Mouse (Mus musculus) liver, embryonic 14.5 days (tissue): ENCODE results near the gene Pithd1. TPM values are rescaled to one million over a fixed set of nuclear protein-coding genes. Genes with fewer than 3 reads are reported as not detected.
A peak's percentile ranks its signal among the peaks of the same experiment; 100 is the strongest.
"Not testable (repeated sequence)": the region's sequence is repeated elsewhere in the genome, so short reads cannot be mapped to it uniquely, and the experiment has no call there.

Source experiments
- ATAC-seq: fragments of 200-750 bp; cut with Nextera tagmentation; 2 replicates; pipeline ENCODE4 v1.8.0; 2017; ENCODE audit warnings: moderate number of reproducible peaks, mild to moderate bottlenecking, moderate library complexity; ENCODE audit not compliant: insufficient read depth
- DNase-seq, 3 experiments: peaks; one replicate each; pipeline ENCODE4 v3.0.0-alpha.2; 2012 to 2013; ENCODE audit warnings: low read depth in 3 of 3, low spot score in 3 of 3
- H3K27ac ChIP-seq: fragments of 300-500 bp; sonication (generic); 2 replicates; pipeline ENCODE4 v1.5.1; 2014; ENCODE audit warnings: moderate library complexity, mild to moderate bottlenecking, control low read depth, inconsistent platforms
- H3K27me3 ChIP-seq: fragments of 300-500 bp; sonication (generic); 2 replicates; pipeline ENCODE4 v1.6.1; 2014; ENCODE audit warnings: mild to moderate bottlenecking, low read length, moderate library complexity; ENCODE audit not compliant: control insufficient read depth, insufficient read depth
- H3K36me3 ChIP-seq: fragments of 300-500 bp; sonication (generic); replicated peaks from 2 replicates; pipeline ENCODE4 v1.6.1; 2014; ENCODE audit warnings: low read depth; ENCODE audit not compliant: control insufficient read depth, insufficient read depth
- H3K4me1 ChIP-seq, 2 experiments: fragments of 200-500 bp in 1 of 2; fragments of 300-500 bp in 1 of 2; sonication (generic) in 1 of 2; replicated peaks; 2 replicates each; pipeline ENCODE4 v1.6.1; 2012 to 2014; ENCODE audit warnings: antibody characterized with exemption in 1 of 2, inconsistent platforms in 1 of 2, low read length in 1 of 2; ENCODE audit not compliant: control insufficient read depth in 2 of 2, insufficient read depth in 2 of 2
- H3K4me2 ChIP-seq: fragments of 300-500 bp; sonication (generic); 2 replicates; pipeline ENCODE4 v1.6.1; 2014; ENCODE audit warnings: low read depth, mild to moderate bottlenecking, control low read depth, moderate library complexity
- H3K4me3 ChIP-seq, 2 experiments: fragments of 200-500 bp in 1 of 2; fragments of 300-500 bp in 1 of 2; sonication (generic) in 1 of 2; 2 replicates each; pipeline ENCODE4 v1.5.1; 2012 to 2014; ENCODE audit warnings: low read depth in 2 of 2, low read length in 2 of 2, mild to moderate bottlenecking in 2 of 2, control low read depth in 1 of 2, inconsistent platforms in 1 of 2, moderate library complexity in 1 of 2; ENCODE audit not compliant: insufficient read depth in 1 of 2
- H3K9ac ChIP-seq: fragments of 300-500 bp; sonication (generic); replicated peaks from 2 replicates; pipeline ENCODE4 v1.6.1; 2014; ENCODE audit warnings: mild to moderate bottlenecking, control low read depth, moderate library complexity
- H3K9me3 ChIP-seq: fragments of 300-500 bp; sonication (generic); 2 replicates; pipeline ENCODE4 v1.6.1; 2016; ENCODE audit warnings: low read length, mixed read lengths; ENCODE audit not compliant: control insufficient read depth
- CTCF ChIP-seq: IDR thresholded peaks from 2 replicates; pipeline ENCODE4 v1.5.1; 2016; ENCODE audit warnings: antibody characterized with exemption, low read depth, control low read depth
- EP300 ChIP-seq: IDR thresholded peaks from 2 replicates; pipeline ENCODE4 v1.6.1; 2016; ENCODE audit warnings: antibody characterized with exemption, low read depth
- WGBS: fragments of 180-500 bp; shearing (Covaris S2); extraction: QIAGEN DNeasy Blood & Tissue Kit; methylation state at CpG from one replicate; pipeline ENCODE4 v1.1.7; 2014; ENCODE audit not compliant: insufficient replicate concordance; 5-methylcytosine and 5-hydroxymethylcytosine counted together
- polyA plus RNA-seq, 2 experiments: library from polyadenylated mRNA; depleted of rRNA in 1 of 2; stranded (reverse) in 1 of 2; unstranded in 1 of 2; fragments of >200 nt; fragmentation: Nextera tagmentation in 1 of 2; extraction: Ambion mirVana in 1 of 2; gene quantifications; 2 replicates each; pipeline versions ENCODE4 v1.2.1 to v1.2.3; 2012 to 2014

Pithd1 gene
- polyA plus RNA-seq, 2 experiments = 49.0 to 71.2 TPM

DNA sequence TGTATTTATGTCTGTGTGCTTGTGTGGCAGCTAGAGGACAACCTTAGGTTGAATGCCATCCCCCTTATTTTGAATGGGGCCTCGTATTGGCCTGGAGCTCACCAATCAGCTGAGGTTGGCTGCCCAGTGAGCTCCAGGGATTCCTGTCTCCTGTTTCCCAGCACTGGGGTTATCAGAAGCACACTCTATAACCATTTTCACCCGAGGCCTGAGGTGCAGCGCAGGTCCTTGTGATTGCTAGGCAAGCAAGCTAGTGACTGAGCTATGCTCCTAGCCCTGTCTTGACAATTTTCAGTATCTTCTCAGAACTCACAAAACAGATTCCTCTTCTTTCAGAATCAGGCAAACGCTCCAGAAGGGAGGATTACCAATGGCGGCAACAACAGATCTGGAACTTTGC is 2.5 kb downstream of the Pithd1 start:
- H3K9me3 ChIP-seq = no peaks in the 10 kb centered on the region
- no peaks in the 10 kb centered on the region for H3K27me3 ChIP-seq
- DNase-seq (no peak), ATAC-seq (no peak)
- peaks cover 40% of the 10 kb centered on the region for H3K36me3 ChIP-seq
- H3K4me2 ChIP-seq = peak overlapping the region; percentile 91
- peak overlapping the region; percentile 70 for H3K9ac ChIP-seq
- TF ChIP-seq EP300 = no peak
- TF ChIP-seq CTCF = no peak
- peaks cover 22 to 26% of the 10 kb centered on the region in 2 experiments for H3K4me1 ChIP-seq
- 79% methylated on average over 5 of the region's 5 CpGs for WGBS
- H3K27ac ChIP-seq = peak overlapping the region; percentile 90
- peak overlapping the region; percentile 47 to 99 for H3K4me3 ChIP-seq

DNA sequence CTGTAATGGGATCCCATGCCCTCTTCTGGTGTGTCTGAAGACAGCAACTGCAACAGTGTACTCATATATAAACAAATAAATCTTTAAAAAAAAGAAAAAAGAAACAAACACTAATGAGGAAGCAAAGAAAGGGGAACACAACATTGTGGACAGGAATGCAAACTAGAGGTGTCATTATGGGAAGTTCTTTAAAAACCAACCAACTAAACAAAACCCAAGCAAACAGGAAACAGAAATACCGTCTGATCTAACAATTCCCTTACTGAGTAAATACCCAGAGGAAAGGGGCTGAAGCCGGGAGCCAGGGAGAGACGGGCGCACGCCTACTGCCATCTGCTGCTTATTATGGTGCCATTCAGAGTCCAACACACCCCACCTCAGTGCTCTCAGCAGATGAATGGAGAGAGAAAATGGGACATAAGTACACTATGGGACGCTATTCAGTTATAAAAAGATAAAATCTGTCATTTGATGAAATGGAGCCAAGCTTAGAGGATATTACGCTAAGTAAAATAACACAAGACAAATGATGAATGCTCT is 5.5 kb downstream of the Pithd1 start:
- no peak for TF ChIP-seq CTCF
- TF ChIP-seq EP300 = no peak
- H3K9ac ChIP-seq = no peak overlapping the region
- H3K27ac ChIP-seq = no peak overlapping the region
- H3K4me2 ChIP-seq = no peak overlapping the region
- peaks cover 17 to 20% of the 10 kb centered on the region in 2 experiments for H3K4me1 ChIP-seq
- H3K36me3 ChIP-seq = peaks cover 62% of the 10 kb centered on the region
- H3K27me3 ChIP-seq = no peaks in the 10 kb centered on the region
- WGBS = 76% methylated on average over 7 of the region's 7 CpGs
- DNase-seq (no peak), ATAC-seq (no peak)
- no peak overlapping the region for H3K4me3 ChIP-seq
- no peaks in the 10 kb centered on the region for H3K9me3 ChIP-seq

GRCm38 (mm10) chr4:135980223-135980622 is 6.8 kb downstream of the Pithd1 start:
- peaks cover 76% of the 10 kb centered on the region for H3K36me3 ChIP-seq
- H3K4me2 ChIP-seq, H3K27ac ChIP-seq, ATAC-seq, H3K4me1 ChIP-seq, H3K4me3 ChIP-seq, H3K27me3 ChIP-seq, H3K9me3 ChIP-seq, DNase-seq, H3K9ac ChIP-seq: not testable (repeated sequence)
- WGBS = 87% methylated on average over 5 of the region's 5 CpGs

- peaks cover 9 to 13% of the 10 kb centered on the region in 2 experiments for H3K4me1 ChIP-seq
- H3K36me3 ChIP-seq = peaks cover 50% of the 10 kb centered on the region
- H3K27me3 ChIP-seq = no peaks in the 10 kb centered on the region
- DNase-seq (no peak), ATAC-seq (no peak)
- TF ChIP-seq EP300 = no peak
- TF ChIP-seq CTCF = no peak
- H3K4me2 ChIP-seq = no peak overlapping the region
- H3K9ac ChIP-seq = no peak overlapping the region
- H3K9me3 ChIP-seq = no peaks in the 10 kb centered on the region
- no peak overlapping the region for H3K4me3 ChIP-seq
- 89% methylated on average over 12 of the region's 12 CpGs for WGBS
- no peak overlapping the region for H3K27ac ChIP-seq
Observed at GRCm38 (mm10) chr4:135976146-135976545, 10.9 kb downstream of the Pithd1 start.

- DNase-seq (no peak), ATAC-seq (no peak)
- WGBS = 31% methylated on average over 13 of the region's 13 CpGs
- peak overlapping the region; percentile 70 to 89 for H3K4me3 ChIP-seq
- no peak for TF ChIP-seq CTCF
- TF ChIP-seq EP300 = no peak
- peaks cover 43% of the 10 kb centered on the region for H3K36me3 ChIP-seq
- no peaks in the 10 kb centered on the region for H3K9me3 ChIP-seq
- peak overlapping the region; percentile 86 for H3K9ac ChIP-seq
- H3K4me2 ChIP-seq = peak overlapping the region; percentile 77
- H3K27me3 ChIP-seq = no peaks in the 10 kb centered on the region
- H3K27ac ChIP-seq = peak overlapping the region; percentile 38
- peaks cover 9 to 13% of the 10 kb centered on the region in 2 experiments for H3K4me1 ChIP-seq
Observed at GRCm38 (mm10) chr4:135972911-135973811, 13.9 kb downstream of the Pithd1 start.
